Mouse (Mus musculus): ENCODE results near the gene Gm42906.

DNA sequence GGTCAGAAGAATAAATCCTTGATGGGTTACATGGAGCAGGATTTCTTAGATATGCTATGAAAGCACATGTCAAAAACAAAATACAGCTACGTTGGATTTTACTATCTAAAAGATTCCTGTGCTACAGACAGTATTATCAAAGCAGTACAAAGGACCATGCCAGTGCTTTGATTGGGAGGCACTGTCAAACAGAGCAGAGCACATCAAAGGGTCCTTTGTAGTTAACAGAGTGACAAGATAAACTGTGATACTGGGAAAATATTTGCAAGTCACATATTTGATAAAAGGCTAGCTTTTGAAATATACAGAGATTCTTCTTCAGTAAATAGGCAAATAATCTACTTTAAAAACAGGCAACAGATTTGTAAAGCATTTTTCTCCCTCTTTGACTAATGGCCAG, 11.0 kb downstream of the Gm42906 start:
- TF ChIP-seq POLR2A (IDR thresholded peaks at IDR 0.05; ENCODE audit: low read depth, low read length) (no peak), CTCF (conservative IDR thresholded peaks at IDR 0.05; ENCODE audit: insufficient read depth, insufficient read length, low read depth, low read length) (no peak)
